8 mouse cellular contexts compared by ENCODE assay signal in the genomic region with DNA sequence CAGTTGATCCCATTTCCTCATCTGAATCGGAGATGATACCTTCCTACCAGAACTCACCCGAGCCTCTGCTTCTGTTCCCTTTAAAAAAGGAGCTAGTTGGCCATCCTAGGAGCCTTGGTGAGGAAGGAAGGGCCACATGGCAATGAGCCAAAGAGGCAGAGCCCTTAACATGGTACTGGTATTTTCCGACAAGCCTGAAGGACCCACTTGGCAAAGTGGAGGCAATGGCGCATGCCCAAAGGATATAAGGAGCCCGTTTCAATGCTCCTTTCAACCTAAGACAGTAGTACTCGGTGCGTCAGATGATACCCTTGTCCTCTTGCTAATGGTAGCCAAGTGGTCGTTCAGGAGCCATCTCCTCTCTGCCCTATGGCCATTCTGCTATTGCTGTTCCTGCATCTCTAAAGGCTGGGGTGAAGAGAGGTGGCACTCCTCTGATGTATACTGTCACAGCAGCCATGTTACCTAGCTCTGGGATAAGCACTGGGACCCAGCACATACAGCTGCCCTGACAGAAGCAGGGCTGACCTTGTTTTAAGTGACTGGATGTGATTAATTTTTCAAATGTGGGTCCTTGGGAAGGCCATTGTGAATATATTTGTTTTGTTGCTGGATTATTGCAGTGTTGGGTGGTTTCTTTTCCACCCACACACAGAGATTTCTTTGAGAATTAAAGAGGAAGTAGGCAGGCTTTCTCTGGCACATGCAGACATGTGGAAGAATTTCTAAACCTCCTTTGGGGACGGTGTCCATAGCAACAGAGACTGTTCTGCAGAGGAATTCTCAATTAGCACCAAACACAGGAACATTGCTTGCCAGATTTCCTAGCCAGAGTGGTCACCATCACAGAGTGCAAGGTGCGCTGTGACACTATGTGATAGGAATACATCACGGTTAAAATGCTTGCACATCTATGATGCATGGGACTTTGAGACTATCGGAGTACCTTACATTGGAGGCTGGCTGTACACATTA.
DNase-seq lines count a peak whose midpoint lies in the region; ATAC-seq lines count a peak whose summit lies in the region.

No protein-coding gene starts in this region.

- peak; percentile 45 for DNase-seq in cerebellum, adult 9-10 months
- no peak for DNase-seq in cerebellum, adult 8-10 months
- DNase-seq in frontal cortex, postnatal 10 days (ENCODE audit: low spot score in 2 of 2): peak; percentile 57 to 72
- DNase-seq in layer of hippocampus, adult 8-10 months (ENCODE audit: low spot score in 2 of 2): peak; percentile 73 to 84
- peak; percentile 52 for DNase-seq in mesoderm, embryonic 11.5 days (ENCODE audit: low read depth, low spot score)
- DNase-seq in testis, postnatal 10 days (ENCODE audit: low spot score): peak; percentile 45
- DNase-seq in adrenal gland, postnatal 25 days: no peak

- no peak for ATAC-seq in monocyte, adult 5-6 weeks (replicated peaks; ENCODE audit: insufficient number of reproducible peaks, low FRiP score, low TSS enrichment, poor library complexity, severe bottlenecking)

Comparison
In these comparisons a context has a peak if more than half of its experiments do, and no peak if none do; other contexts are left out.
1. DNase-seq: peak in cerebellum, adult 9-10 months (single experiment), frontal cortex, postnatal 10 days (2 of 2), layer of hippocampus, adult 8-10 months (2 of 2), mesoderm, embryonic 11.5 days (single experiment) and testis, postnatal 10 days (single experiment); none in cerebellum, adult 8-10 months (single experiment) and adrenal gland, postnatal 25 days (single experiment).